Mouse (Mus musculus) ovary, postnatal 36 days (tissue): ENCODE data around the gene Diras2.

ENCODE experiments used
- DNase-seq: peaks from one replicate; pipeline ENCODE4 v3.0.0; 2022; ENCODE audit warnings: low spot score, mixed read lengths

The Diras2 gene

GRCm38 (mm10) chr13:52551275-52551674, 20.2 kb upstream of the Diras2 start:
- no peak for DNase-seq

GRCm38 (mm10) chr13:52550690-52551193, 19.7 kb upstream of the Diras2 start:
- no peak for DNase-seq

GRCm38 (mm10) chr13:52546288-52546687, 15.2 kb upstream of the Diras2 start:
- no peak for DNase-seq

GRCm38 (mm10) chr13:52542636-52543035, 11.6 kb upstream of the Diras2 start:
- DNase-seq: no peak

GRCm38 (mm10) chr13:52542036-52542526, 11.0 kb upstream of the Diras2 start:
- no peak for DNase-seq

- DNase-seq: no peak
Measured at GRCm38 (mm10) chr13:52541385-52542035, 10.4 kb upstream of the Diras2 start.

GRCm38 (mm10) chr13:52539461-52539860, 8.4 kb upstream of the Diras2 start:
- DNase-seq: no peak

GRCm38 (mm10) chr13:52538588-52539116, 7.6 kb upstream of the Diras2 start:
- DNase-seq: no peak

GRCm38 (mm10) chr13:52537754-52538587, 6.9 kb upstream of the Diras2 start:
- DNase-seq: no peak

- peak; percentile 21 for DNase-seq
Measured at GRCm38 (mm10) chr13:52535542-52535941, 4.5 kb upstream of the Diras2 start.

GRCm38 (mm10) chr13:52533644-52534043, 2.6 kb upstream of the Diras2 start:
- DNase-seq: no peak

GRCm38 (mm10) chr13:52530008-52530945, 802 bp downstream of the Diras2 start:
- peak; percentile 80 for DNase-seq

- DNase-seq: no peak
Measured at GRCm38 (mm10) chr13:52529188-52529972, 1.7 kb downstream of the Diras2 start.

GRCm38 (mm10) chr13:52528786-52529185, 2.3 kb downstream of the Diras2 start:
- no peak for DNase-seq

GRCm38 (mm10) chr13:52528281-52528680, 2.8 kb downstream of the Diras2 start:
- DNase-seq: no peak

GRCm38 (mm10) chr13:52526249-52527035, 4.6 kb downstream of the Diras2 start:
- DNase-seq: no peak

GRCm38 (mm10) chr13:52524313-52524712, 6.8 kb downstream of the Diras2 start:
- no peak for DNase-seq

- DNase-seq: no peak
Measured at GRCm38 (mm10) chr13:52521176-52521575, 9.9 kb downstream of the Diras2 start.

GRCm38 (mm10) chr13:52519425-52519824, 11.7 kb downstream of the Diras2 start:
- DNase-seq: no peak

GRCm38 (mm10) chr13:52518377-52518776, 12.7 kb downstream of the Diras2 start:
- no peak for DNase-seq
